Mouse (Mus musculus) ES-E14 (cell line): ENCODE data around the gene Astn2. TPM values are rescaled to one million over a fixed set of nuclear protein-coding genes. Genes with fewer than 3 reads are reported as not detected.

Experiments used
- DNase-seq: peaks from one replicate; pipeline ENCODE4 v3.0.0-alpha.2; 2013; ENCODE audit warnings: low read depth, low spot score
- H3K27ac ChIP-seq: 2 replicates; pipeline ENCODE4 v1.5.1; 2012; ENCODE audit warnings: low read depth, mild to moderate bottlenecking, low read length, moderate library complexity, mixed read lengths; ENCODE audit not compliant: poor library complexity, insufficient read depth, severe bottlenecking
- H3K36me3 ChIP-seq: 2 replicates; pipeline ENCODE4 v1.6.1; 2012; ENCODE audit warnings: mild to moderate bottlenecking, low read length, moderate library complexity, mixed read lengths; ENCODE audit not compliant: control insufficient read depth, poor library complexity, insufficient read depth, severe bottlenecking
- H3K4me1 ChIP-seq, 2 experiments: fragments of 150-350 bp in 1 of 2; sonication (generic) in 1 of 2; 2 replicates each; pipeline ENCODE4 v1.6.1; 2012; ENCODE audit warnings: low read length in 2 of 2, mild to moderate bottlenecking in 1 of 2, mixed read lengths in 1 of 2; ENCODE audit not compliant: control insufficient read depth in 2 of 2, insufficient read depth in 2 of 2, poor library complexity in 1 of 2
- H3K4me3 ChIP-seq, 2 experiments: fragments of 150-350 bp in 1 of 2; sonication (generic) in 1 of 2; 2 replicates each; pipeline ENCODE4 v1.5.1; 2012; ENCODE audit warnings: low read length in 2 of 2, low read depth in 1 of 2, mild to moderate bottlenecking in 1 of 2, mixed read lengths in 1 of 2; ENCODE audit not compliant: insufficient read depth in 1 of 2, poor library complexity in 1 of 2, severe bottlenecking in 1 of 2
- H3K9ac ChIP-seq: 2 replicates; pipeline ENCODE4 v1.6.1; 2012; ENCODE audit warnings: low read depth, mild to moderate bottlenecking, low read length, mixed read lengths; ENCODE audit not compliant: poor library complexity, insufficient read depth, severe bottlenecking
- H3K9me3 ChIP-seq: fragments of 150-350 bp; sonication (generic); 2 replicates; pipeline ENCODE4 v1.6.1; 2012; ENCODE audit warnings: low read depth, mild to moderate bottlenecking, low read length; ENCODE audit not compliant: control insufficient read depth, insufficient read depth
- CHD2 ChIP-seq: IDR thresholded peaks from 2 replicates; pipeline ENCODE4 v1.6.1; 2014; ENCODE audit warnings: mild to moderate bottlenecking, low read depth, low read length, inconsistent platforms
- HCFC1 ChIP-seq: IDR thresholded peaks from 2 replicates; pipeline ENCODE4 v1.6.1; 2012; ENCODE audit warnings: low read length, inconsistent platforms, borderline replicate concordance; ENCODE audit not compliant: insufficient read depth
- MAFK ChIP-seq: IDR thresholded peaks from 2 replicates; pipeline ENCODE4 v1.6.1; 2014; ENCODE audit warnings: mild to moderate bottlenecking, low read depth, low read length, inconsistent platforms; ENCODE audit not compliant: insufficient read depth
- ZC3H11A ChIP-seq: IDR thresholded peaks from 2 replicates; pipeline ENCODE4 v1.6.1; 2012; ENCODE audit warnings: low read depth, mild to moderate bottlenecking, inconsistent platforms, low read length, borderline replicate concordance
- ZNF384 ChIP-seq: IDR thresholded peaks from 2 replicates; pipeline ENCODE4 v1.6.1; 2012; ENCODE audit warnings: low read depth, low read length, inconsistent platforms
- in situ Hi-C, 2 experiments: fragments of 600-800 bp; cut with MboI; formaldehyde crosslinking; loops; one replicate each; pipeline ENCODE4 v1.15.1; 2025; ENCODE audit warnings: low sequenced_read_pairs in 2 of 2, inconsistent platforms in 1 of 2; ENCODE audit not compliant: unreplicated experiment in 2 of 2
- total RNA-seq: library from RNA; depleted of rRNA; stranded (reverse); fragments of 300-350 nt; gene quantifications from 2 replicates; pipeline ENCODE4 v1.2.3, GENCODE M21; 2012

Gene Astn2
- total RNA-seq, 1 experiment, result 0.04 TPM

GRCm38 (mm10) chr4:65565493-65565892, 838.9 kb downstream of the Astn2 start:
- TF ChIP-seq ZC3H11A, result no peak
- TF ChIP-seq ZNF384, result no peak
- no peak for TF ChIP-seq HCFC1
- TF ChIP-seq MAFK, result no peak
- TF ChIP-seq CHD2, result no peak
- H3K4me1 ChIP-seq, result no peaks in the 10 kb centered on the region
- no peaks in the 10 kb centered on the region for H3K9me3 ChIP-seq
- in situ Hi-C loops, result no loop called here
- H3K27ac ChIP-seq, result no peak overlapping the region
- H3K9ac ChIP-seq, result no peak overlapping the region
- no peak overlapping the region for H3K4me3 ChIP-seq
- no peaks in the 10 kb centered on the region for H3K36me3 ChIP-seq
- DNase-seq, result no peak

GRCm38 (mm10) chr4:65548561-65548960, 855.9 kb downstream of the Astn2 start:
- TF ChIP-seq CHD2 (no peak), HCFC1 (no peak), ZC3H11A (no peak), ZNF384 (no peak), MAFK (no peak)
- Histone ChIP-seq H3K9me3 (no peaks in the 10 kb centered on the region), H3K9ac (no peak overlapping the region), H3K36me3 (no peaks in the 10 kb centered on the region), H3K4me1 (no peaks in the 10 kb centered on the region), H3K27ac (no peak overlapping the region), H3K4me3 (no peak overlapping the region)
- no peak for DNase-seq
- in situ Hi-C loops, result no loop called here

DNA sequence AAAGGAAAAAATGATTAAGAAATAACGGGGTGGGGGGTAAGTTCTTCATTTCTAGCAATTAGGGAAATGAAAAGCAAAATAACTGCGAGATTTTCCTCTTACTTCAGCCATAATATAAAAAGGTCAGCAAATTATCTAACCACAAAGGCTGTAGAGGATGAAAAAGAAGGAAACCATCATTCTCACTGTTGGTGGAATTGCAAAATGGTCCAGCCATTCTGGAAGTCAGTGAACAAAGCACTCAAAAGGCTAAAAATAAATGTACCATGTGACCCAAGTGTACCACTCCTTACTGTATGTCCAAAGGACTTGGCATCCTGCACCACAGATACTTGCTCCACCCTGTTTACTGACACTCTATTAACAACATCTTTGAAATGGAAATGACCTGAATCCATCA, 858.8 kb downstream of the Astn2 start:
- Histone ChIP-seq H3K27ac (no peak overlapping the region), H3K36me3 (no peaks in the 10 kb centered on the region), H3K9me3 (no peaks in the 10 kb centered on the region), H3K4me1 (no peaks in the 10 kb centered on the region), H3K4me3 (no peak overlapping the region), H3K9ac (no peak overlapping the region)
- no peak for TF ChIP-seq ZNF384
- DNase-seq, result no peak
- in situ Hi-C loops, result no loop called here

- Histone ChIP-seq H3K4me1 (no peaks in the 10 kb centered on the region), H3K36me3 (no peaks in the 10 kb centered on the region), H3K9me3 (no peaks in the 10 kb centered on the region), H3K4me3 (no peak overlapping the region), H3K27ac (no peak overlapping the region), H3K9ac (no peak overlapping the region)
- in situ Hi-C loops, result no loop called here
- TF ChIP-seq CHD2 (no peak), HCFC1 (no peak), ZC3H11A (no peak), ZNF384 (no peak), MAFK (no peak)
- no peak for DNase-seq
Measured at GRCm38 (mm10) chr4:65532071-65532736, 872.2 kb downstream of the Astn2 start.

- Histone ChIP-seq H3K4me1 (no peaks in the 10 kb centered on the region), H3K9me3 (no peaks in the 10 kb centered on the region), H3K9ac (no peak overlapping the region), H3K27ac (no peak overlapping the region), H3K4me3 (no peak overlapping the region), H3K36me3 (no peaks in the 10 kb centered on the region)
- DNase-seq, result no peak
- in situ Hi-C loops, result no loop called here
- TF ChIP-seq ZNF384, result no peak
- no peak for TF ChIP-seq CHD2
- TF ChIP-seq ZC3H11A, result no peak
- no peak for TF ChIP-seq HCFC1
- no peak for TF ChIP-seq MAFK
Measured at GRCm38 (mm10) chr4:65531621-65532020, 872.8 kb downstream of the Astn2 start.
